Mouse (Mus musculus): Measurements from ENCODE around the gene Hfm1. TPM values are rescaled to one million over a fixed set of nuclear protein-coding genes. Genes with fewer than 3 reads are reported as not detected.

Hfm1 gene
- polyA plus RNA-seq (2012; rRNA removed): 7.4 and 8.9 TPM in 2 replicates

DNA sequence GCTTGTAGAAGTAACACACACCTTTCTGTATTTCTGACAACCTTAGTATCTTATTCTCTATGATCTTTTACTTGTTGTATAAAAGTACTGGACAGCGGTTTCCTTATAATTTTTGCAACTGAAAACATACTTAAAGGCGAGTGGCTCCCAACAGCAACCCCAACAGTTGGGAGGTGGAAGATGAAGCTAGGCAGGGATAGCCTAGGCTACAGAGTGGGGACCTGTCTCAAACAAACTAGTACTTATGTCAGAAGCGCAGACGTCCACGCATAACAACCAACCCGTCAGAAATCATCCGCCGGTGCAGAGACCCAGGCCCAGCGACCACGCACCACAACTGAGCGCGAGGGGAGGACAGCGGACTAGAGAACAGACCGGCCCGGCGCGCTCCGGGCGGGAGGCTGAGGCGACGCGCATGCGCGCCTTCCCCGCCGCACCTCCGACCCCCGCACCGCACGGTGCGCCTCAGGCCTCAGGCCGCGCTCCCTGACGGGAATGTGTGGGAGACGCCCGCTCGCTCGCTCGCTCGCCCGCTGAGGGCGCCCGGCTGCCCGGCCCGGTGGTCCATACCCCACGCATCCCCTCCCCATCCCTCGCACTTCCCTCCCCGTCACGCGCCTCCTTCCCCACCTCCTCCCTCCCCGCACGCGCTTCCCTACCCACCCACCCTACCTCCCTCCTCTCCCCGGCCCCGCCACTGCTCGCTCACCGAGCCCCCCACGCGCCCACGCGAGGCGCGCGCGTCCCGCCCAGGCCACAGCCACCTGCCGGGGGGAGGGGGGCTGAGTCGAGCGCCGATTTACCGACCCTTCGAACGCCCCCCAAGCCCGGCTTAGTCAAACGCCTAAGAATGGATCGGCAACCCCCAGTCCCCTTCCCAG is at the start of gene Hfm1:
Gene Hfm1, minus strand, starts transcription at position 834 of the 881 bp plus-strand sequence.

DNA sequence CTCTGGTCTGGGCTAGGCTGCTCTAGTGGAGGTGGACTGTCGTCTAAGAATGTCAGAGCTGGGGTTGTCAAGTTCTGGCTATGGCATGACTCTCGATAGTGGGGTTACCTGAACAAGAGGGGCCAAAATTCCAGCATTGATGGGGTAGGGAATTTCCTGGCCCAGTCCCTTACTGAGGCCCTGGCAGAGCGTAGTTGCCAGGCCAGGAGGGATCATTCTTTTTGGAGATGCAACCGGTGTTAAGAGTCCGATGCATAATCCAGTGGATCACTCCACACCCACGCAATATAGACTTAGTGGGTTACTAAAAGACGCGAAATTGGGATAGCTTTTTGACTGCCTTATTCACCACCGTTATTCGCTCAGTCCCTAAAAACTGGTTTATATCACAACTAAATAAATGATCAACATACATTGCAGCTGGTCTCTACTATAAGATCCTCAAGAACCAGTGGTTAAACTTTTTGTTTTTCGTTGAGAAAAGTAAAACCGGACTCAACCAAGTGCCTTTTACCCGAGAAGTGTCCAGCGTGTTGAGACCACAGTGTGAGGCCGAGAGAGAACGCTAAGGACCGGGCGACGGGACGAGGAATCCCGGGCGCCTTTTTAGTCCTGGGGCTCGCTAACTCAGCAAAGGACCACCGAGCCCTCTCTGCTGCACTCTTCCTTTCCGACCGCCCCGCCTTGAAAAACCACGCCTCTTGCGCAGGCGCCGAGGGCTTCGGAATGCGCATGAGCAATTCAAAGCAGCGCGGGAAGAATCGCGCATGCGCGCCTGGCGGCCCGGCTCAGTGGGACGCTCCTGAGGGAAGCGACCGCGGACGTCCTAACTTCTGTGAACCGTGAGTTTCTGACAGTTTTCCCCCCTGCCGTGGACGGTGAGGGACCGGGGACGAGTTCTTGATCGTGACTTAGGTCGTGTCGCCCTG is 37.7 kb upstream of the Hfm1 start, which contains the start of gene Cdc7:
Gene Cdc7, plus strand, starts transcription at position 739 of the 929 bp plus-strand sequence.

Other genes with a start within 250 kb of the Hfm1 start
- gene Zfp644, start 229.0 kb downstream of the Hfm1 start, polyA plus RNA-seq (2012; rRNA removed): 45.2 and 49.4 TPM in 2 replicates
- gene Cdc7, start 38.0 kb upstream of the Hfm1 start, polyA plus RNA-seq (2012; rRNA removed): 62.5 and 67.5 TPM in 2 replicates